Mouse (Mus musculus) T-cell, adult 2 months (primary cell): ENCODE measurements around the gene Itgb3.

ENCODE experiments used
- DNase-seq: peaks from one replicate; pipeline ENCODE4 v3.0.0; 2022; ENCODE audit warnings: low spot score

Itgb3 gene

GRCm38 (mm10) chr11:104661106-104661505, 53.3 kb downstream of the Itgb3 start:
- peak; percentile 87 for DNase-seq

GRCm38 (mm10) chr11:104661531-104662205, 53.9 kb downstream of the Itgb3 start:
- DNase-seq = peak; percentile 70

- no peak for DNase-seq
Measured at GRCm38 (mm10) chr11:104662573-104662972, 54.8 kb downstream of the Itgb3 start.

- DNase-seq = no peak
Measured at GRCm38 (mm10) chr11:104663241-104663877, 55.6 kb downstream of the Itgb3 start.

- peak; percentile 80 for DNase-seq
Measured at GRCm38 (mm10) chr11:104663878-104664261, 56.1 kb downstream of the Itgb3 start.

- no peak for DNase-seq
Measured at GRCm38 (mm10) chr11:104664441-104664840, 56.6 kb downstream of the Itgb3 start.

GRCm38 (mm10) chr11:104667399-104667798, 59.6 kb downstream of the Itgb3 start:
- DNase-seq = peak; percentile 83

GRCm38 (mm10) chr11:104673412-104673811, 65.6 kb downstream of the Itgb3 start:
- DNase-seq = no peak

GRCm38 (mm10) chr11:104674768-104675167, 67.0 kb downstream of the Itgb3 start:
- DNase-seq = no peak

- DNase-seq = no peak
Measured at GRCm38 (mm10) chr11:104685548-104685947, 77.7 kb downstream of the Itgb3 start, which contains the start of gene Gm11639. Gene Gm11639 (plus strand): TSS chr11:104685707.

GRCm38 (mm10) chr11:104693235-104693634, 85.4 kb downstream of the Itgb3 start:
- DNase-seq = no peak

GRCm38 (mm10) chr11:104704097-104704496, 96.3 kb downstream of the Itgb3 start:
- DNase-seq = no peak

- DNase-seq = no peak
Measured at GRCm38 (mm10) chr11:104707084-104707483, 99.3 kb downstream of the Itgb3 start.
